Mouse (Mus musculus) heart, embryonic 13.5 days (tissue): Measurements from ENCODE around the gene Ptprj. TPM values are rescaled to one million over a fixed set of nuclear protein-coding genes. Genes with fewer than 3 reads are reported as not detected.
"Not testable (repeated sequence)": the region's sequence is repeated elsewhere in the genome, so short reads cannot be mapped to it uniquely, and the experiment has no call there.

ENCODE experiments used
- ATAC-seq: fragments of 200-750 bp; cut with Nextera tagmentation; 2 replicates; pipeline ENCODE4 v1.8.0; 2017; ENCODE audit warnings: moderate TSS enrichment; ENCODE audit not compliant: insufficient number of reproducible peaks, low FRiP score, low TSS enrichment; ENCODE audit errors: extremely low read depth
- H3K27ac ChIP-seq: fragments of 300-500 bp; sonication (generic); replicated peaks from 2 replicates; pipeline ENCODE4 v1.5.1; 2015; ENCODE audit warnings: moderate library complexity, mild to moderate bottlenecking, inconsistent platforms
- H3K27me3 ChIP-seq: fragments of 300-500 bp; sonication (generic); replicated peaks from 2 replicates; pipeline ENCODE4 v1.6.1; 2015; ENCODE audit warnings: mild to moderate bottlenecking, inconsistent platforms
- H3K36me3 ChIP-seq: fragments of 300-500 bp; sonication (generic); 2 replicates; pipeline ENCODE4 v1.6.1; 2015; ENCODE audit warnings: mild to moderate bottlenecking, inconsistent platforms
- H3K4me1 ChIP-seq: fragments of 300-500 bp; sonication (generic); 2 replicates; pipeline ENCODE4 v1.6.1; 2015; ENCODE audit warnings: inconsistent platforms
- H3K4me2 ChIP-seq: fragments of 300-500 bp; sonication (generic); 2 replicates; pipeline ENCODE4 v1.6.1; 2015; ENCODE audit warnings: inconsistent platforms, mild to moderate bottlenecking, moderate library complexity
- H3K4me3 ChIP-seq: fragments of 300-500 bp; sonication (generic); 2 replicates; pipeline ENCODE4 v1.5.1; 2015; ENCODE audit warnings: moderate library complexity, mild to moderate bottlenecking, inconsistent platforms
- H3K9ac ChIP-seq: fragments of 300-500 bp; sonication (generic); 2 replicates; pipeline ENCODE4 v1.6.1; 2015; ENCODE audit warnings: inconsistent platforms, mild to moderate bottlenecking, moderate library complexity
- H3K9me3 ChIP-seq: fragments of 300-500 bp; sonication (generic); 2 replicates; pipeline ENCODE4 v1.6.1; 2016; ENCODE audit warnings: inconsistent platforms
- WGBS: fragments of 180-500 bp; shearing (Covaris S2); methylation state at CpG from one replicate; pipeline ENCODE4 v1.1.7; 2015; ENCODE audit warnings: mixed read lengths; 5-methylcytosine and 5-hydroxymethylcytosine counted together
- polyA plus RNA-seq: library from polyadenylated mRNA; unstranded; fragments of >200 nt; fragmentation: Nextera tagmentation; extraction: Ambion mirVana; gene quantifications from 2 replicates; pipeline ENCODE4 v1.2.1, GENCODE M21; 2015

The Ptprj gene
- polyA plus RNA-seq, 1 experiment from 2014 or later: 1.3 TPM

DNA sequence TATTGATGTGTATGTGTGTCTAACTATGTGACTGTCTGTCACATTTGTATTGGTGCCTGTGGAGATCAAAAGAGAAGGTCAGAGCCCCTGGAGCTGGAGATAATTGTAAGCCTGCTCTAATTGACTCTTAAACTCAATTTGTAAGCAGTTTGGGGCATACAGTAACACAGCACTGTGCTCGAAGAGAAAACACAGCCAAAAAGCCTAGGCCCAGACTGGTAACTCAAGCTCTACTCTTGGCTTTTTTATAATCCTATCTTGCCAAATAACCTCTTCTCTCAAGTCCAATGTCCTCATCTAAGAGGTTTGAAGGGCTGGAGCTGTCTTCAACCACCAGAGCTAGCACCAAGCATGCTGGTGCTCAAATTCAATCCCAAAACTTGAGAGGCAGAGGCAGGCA lies 3.5 kb downstream of the Ptprj start:
- H3K36me3 ChIP-seq: no peaks in the 10 kb centered on the region
- no peak overlapping the region for H3K27ac ChIP-seq
- H3K4me1 ChIP-seq: peaks cover 32% of the 10 kb centered on the region
- 49% methylated on average over 1 of the region's 1 CpGs for WGBS
- no peak overlapping the region for H3K4me2 ChIP-seq
- no peak overlapping the region for H3K4me3 ChIP-seq
- H3K27me3 ChIP-seq: peaks cover 12% of the 10 kb centered on the region; the same call in 1 of the 2 replicates
- ATAC-seq: no peak
- H3K9me3 ChIP-seq: no peaks in the 10 kb centered on the region
- H3K9ac ChIP-seq: no peak overlapping the region

DNA sequence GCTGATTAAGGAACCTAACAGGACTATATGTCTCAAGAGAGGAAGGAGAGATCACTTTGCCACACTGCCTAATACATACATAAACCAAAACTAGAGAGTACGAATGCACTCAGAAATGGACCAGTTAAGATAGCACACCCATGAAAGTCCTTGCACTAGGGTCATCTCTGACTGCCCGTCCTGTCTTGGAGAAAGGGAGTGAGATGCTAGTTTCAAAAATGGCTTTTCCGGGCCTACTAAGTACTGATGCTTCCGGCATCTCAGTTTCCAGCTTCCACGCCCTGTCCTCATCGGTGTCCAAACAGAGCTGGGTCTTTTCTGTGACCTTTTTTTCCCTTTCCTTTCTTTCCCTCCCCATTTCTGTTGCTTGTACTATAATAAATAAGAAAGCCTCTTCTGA lies 4.0 kb downstream of the Ptprj start:
- Histone ChIP-seq H3K36me3 (no peaks in the 10 kb centered on the region), H3K4me2 (no peak overlapping the region), H3K27ac (no peak overlapping the region), H3K9me3 (no peaks in the 10 kb centered on the region), H3K4me1 (peaks cover 32% of the 10 kb centered on the region), H3K9ac (no peak overlapping the region), H3K27me3 (peaks cover 12% of the 10 kb centered on the region; the same call in 1 of the 2 replicates), H3K4me3 (no peak overlapping the region)
- WGBS: 82% methylated on average over 6 of the region's 6 CpGs
- no peak for ATAC-seq

DNA sequence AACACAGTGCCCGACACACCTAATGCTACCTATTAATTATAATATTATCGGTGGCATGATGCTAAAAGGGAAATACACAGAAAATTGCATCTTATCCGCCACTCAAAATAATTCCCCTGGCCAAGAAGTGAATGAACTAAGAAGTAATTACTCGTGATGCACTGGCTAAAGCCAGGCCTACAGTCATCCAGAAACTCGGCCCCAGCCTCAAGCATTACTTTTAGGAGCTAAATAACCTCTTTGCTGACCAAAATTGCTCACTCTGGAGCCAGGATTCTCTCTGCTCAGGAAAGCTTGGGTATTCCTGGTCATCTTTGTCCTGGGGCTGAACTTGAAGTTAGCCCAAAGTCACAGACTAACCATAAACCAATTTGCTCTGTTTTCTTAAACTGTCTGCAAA lies 4.7 kb downstream of the Ptprj start:
- Histone ChIP-seq H3K4me1 (peaks cover 28% of the 10 kb centered on the region), H3K9me3 (no peaks in the 10 kb centered on the region), H3K9ac (no peak overlapping the region), H3K36me3 (no peaks in the 10 kb centered on the region), H3K27me3 (peaks cover 12% of the 10 kb centered on the region; the same call in 1 of the 2 replicates), H3K4me2 (no peak overlapping the region), H3K4me3 (no peak overlapping the region), H3K27ac (no peak overlapping the region)
- ATAC-seq: no peak
- WGBS: 74% methylated on average over 5 of the region's 5 CpGs

DNA sequence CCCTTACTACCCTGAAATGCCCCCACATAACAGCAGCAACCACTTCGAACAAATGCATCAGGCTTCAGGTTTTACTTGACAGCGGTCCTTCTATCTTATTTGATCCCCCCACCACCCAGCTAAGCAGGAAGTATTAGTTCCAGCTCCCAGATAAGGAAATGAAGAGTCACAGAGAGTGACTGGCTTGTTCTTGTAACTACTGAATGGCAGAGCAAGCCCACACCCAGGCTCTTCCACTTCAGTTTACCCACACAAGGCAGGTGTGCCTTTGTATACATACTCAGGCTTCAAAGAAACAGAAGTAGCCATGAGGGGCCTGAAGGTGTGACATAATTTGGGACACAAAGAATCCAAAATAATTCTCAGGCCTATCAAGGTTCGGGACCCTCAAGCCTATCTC lies 5.3 kb downstream of the Ptprj start:
- Histone ChIP-seq H3K27ac (no peak overlapping the region), H3K9me3 (no peaks in the 10 kb centered on the region), H3K9ac (no peak overlapping the region), H3K36me3 (no peaks in the 10 kb centered on the region), H3K4me1 (peaks cover 34% of the 10 kb centered on the region), H3K27me3 (peaks cover 12% of the 10 kb centered on the region; the same call in 1 of the 2 replicates), H3K4me3 (no peak overlapping the region), H3K4me2 (no peak overlapping the region)
- no peak for ATAC-seq
- WGBS: 41% methylated on average over 3 of the region's 3 CpGs

DNA sequence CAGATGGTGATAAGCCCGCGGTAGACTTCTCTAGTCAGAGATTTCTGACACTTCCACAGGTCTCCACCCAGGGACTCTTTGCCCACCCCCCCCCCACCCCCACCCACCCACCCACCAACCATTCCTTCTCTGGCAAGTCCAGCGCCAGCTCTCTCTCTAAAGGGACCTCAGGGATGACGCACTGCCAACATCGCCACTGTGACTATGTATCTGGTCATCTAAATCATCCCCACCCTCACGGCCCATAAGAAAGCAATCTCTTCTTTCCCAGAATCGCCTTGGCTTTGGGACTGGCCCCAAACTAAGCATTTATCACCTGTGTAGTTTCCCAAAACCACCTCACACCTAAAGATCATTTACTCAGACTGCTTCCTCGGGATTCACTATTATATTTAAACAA lies 5.9 kb downstream of the Ptprj start:
- ATAC-seq: no peak
- Histone ChIP-seq H3K4me2 (peak overlapping the region; percentile 59), H3K9ac (peak overlapping the region; percentile 38; the same call in 1 of the 2 replicates)

DNA sequence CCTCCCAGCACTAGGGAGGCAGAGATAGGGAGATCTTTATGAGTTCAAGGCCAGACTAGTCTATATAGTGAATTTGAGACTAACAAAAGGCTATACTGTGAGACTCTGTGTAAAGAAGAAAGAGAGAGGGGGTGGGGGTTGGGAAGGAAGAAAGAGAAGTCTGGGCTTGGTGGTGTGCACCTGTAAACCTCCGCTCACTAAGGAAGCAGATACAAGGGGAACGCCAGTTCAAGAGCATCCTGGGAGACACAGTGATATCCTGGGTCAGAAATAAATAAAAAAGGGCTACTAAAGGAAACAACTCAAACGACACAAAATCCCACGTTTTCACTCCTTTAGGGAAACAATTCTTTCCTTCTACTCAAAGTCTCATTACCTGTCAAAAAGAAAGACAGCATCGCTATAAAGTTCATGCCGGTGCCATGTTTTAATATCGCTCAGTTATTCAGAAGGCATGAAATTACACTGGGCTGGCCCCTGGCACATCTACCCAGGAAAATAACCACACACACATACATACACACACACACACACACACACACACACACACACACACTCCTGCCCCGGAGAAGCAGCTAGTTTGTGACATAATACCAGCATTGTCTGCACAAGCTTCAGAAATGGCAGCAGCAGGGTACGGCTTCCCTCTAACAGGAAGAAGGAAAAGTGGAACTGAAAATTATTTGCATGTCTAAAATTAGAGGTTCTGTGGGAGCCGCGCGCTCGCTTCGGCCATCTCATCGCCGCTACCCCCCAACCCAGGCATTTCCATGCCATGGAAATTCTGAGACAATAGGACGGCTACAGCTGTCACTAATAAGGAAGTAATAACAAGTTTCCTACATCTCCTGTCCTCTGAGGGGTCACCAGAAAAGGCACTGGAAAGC lies 6.6 kb downstream of the Ptprj start:
- Histone ChIP-seq H3K36me3 (no peaks in the 10 kb centered on the region), H3K4me2 (peak overlapping the region; percentile 59), H3K9ac (peak overlapping the region; percentile 38; the same call in 1 of the 2 replicates), H3K27me3 (peaks cover 12% of the 10 kb centered on the region; the same call in 1 of the 2 replicates), H3K27ac (0 out of 2 replicates have a peak overlapping the region, but pooled peaks have one; percentile 0), H3K4me1 (peaks cover 28% of the 10 kb centered on the region), H3K4me3 (peak overlapping the region; percentile 25), H3K9me3 (no peaks in the 10 kb centered on the region)
- no peak for ATAC-seq
- WGBS: 53% methylated on average over 17 of the region's 17 CpGs

More for the DNA sequence above, 5.9 kb downstream of the Ptprj start:
- Histone ChIP-seq H3K36me3 (no peaks in the 10 kb centered on the region), H3K4me1 (peaks cover 33% of the 10 kb centered on the region), H3K27me3 (peaks cover 12% of the 10 kb centered on the region; the same call in 1 of the 2 replicates), H3K9me3 (no peaks in the 10 kb centered on the region), H3K4me3 (peak overlapping the region; percentile 25), H3K27ac (no peak overlapping the region)
- 57% methylated on average over 8 of the region's 8 CpGs for WGBS

DNA sequence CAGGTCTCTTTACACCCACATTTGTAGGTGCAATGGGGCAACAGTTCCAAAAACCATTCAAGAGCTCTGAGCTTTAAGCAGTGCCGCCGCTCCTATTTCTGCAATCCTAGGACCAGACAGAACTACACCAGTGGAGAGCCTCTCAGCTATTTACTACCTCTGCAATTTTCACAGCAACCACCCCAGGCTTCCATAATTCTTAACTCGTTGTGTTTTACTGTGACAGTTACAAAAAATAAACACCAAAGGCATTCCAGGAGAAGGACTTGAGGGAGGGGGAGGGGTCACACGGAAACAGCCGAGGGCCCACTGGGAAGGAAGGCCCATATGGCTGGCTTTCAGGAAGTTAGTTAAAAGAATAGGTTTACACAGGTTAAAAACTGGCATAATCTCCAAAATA lies 8.3 kb downstream of the Ptprj start:
- Histone ChIP-seq H3K4me1 (peaks cover 31% of the 10 kb centered on the region), H3K9ac (no peak overlapping the region), H3K4me3 (no peak overlapping the region), H3K27me3 (no peaks in the 10 kb centered on the region), H3K27ac (no peak overlapping the region), H3K9me3 (no peaks in the 10 kb centered on the region), H3K36me3 (no peaks in the 10 kb centered on the region), H3K4me2 (no peak overlapping the region)
- ATAC-seq: no peak
- 52% methylated on average over 5 of the region's 5 CpGs for WGBS

DNA sequence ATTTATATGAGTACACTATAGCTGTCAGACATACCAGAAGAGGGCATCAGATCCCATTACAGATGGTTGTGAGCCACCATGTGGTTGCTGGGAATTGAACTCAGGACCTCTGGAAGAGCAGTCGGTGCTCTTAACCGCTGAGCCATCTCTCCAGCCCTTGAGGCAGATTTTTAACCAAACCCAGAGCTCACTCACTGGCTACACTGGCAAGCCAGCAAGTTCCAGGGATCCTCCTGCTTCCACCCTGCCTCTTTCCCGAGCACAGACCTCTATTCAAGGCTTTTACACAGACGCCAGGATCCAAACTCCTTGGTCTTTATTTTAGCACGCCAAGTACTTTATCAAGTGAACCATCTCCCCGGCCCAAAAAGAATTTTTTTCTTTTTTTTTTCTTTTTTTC lies 9.0 kb downstream of the Ptprj start:
- not testable (repeated sequence) for H3K9ac ChIP-seq, H3K27me3 ChIP-seq, H3K27ac ChIP-seq, H3K36me3 ChIP-seq, ATAC-seq, H3K4me2 ChIP-seq, H3K9me3 ChIP-seq, H3K4me3 ChIP-seq
- 87% methylated on average over 6 of the region's 6 CpGs for WGBS
- H3K4me1 ChIP-seq: peaks cover 38% of the 10 kb centered on the region

DNA sequence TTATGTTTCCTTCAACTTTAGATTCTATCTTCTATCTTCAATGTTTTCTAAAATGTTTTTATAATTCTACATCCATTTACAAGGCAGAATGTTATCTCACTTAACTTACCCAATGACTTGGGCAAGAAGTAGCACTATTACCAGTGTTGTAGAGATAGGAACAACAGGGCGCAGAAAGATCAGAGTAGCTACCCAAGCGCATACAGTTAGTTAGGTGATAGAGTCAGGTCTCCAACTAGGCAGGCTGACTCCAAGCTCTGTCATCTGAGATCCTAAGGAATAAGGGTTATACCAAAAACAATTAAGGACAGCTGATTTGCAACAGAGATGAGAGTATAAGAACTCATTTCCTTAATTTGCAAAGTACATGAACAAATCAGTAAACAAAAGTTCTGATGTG lies 9.6 kb downstream of the Ptprj start:
- ATAC-seq: no peak
- Histone ChIP-seq H3K4me3 (no peak overlapping the region), H3K9me3 (no peaks in the 10 kb centered on the region), H3K36me3 (no peaks in the 10 kb centered on the region), H3K27me3 (no peaks in the 10 kb centered on the region), H3K27ac (no peak overlapping the region), H3K4me2 (no peak overlapping the region), H3K9ac (no peak overlapping the region), H3K4me1 (peaks cover 43% of the 10 kb centered on the region)
- WGBS: 93% methylated on average over 2 of the region's 2 CpGs

DNA sequence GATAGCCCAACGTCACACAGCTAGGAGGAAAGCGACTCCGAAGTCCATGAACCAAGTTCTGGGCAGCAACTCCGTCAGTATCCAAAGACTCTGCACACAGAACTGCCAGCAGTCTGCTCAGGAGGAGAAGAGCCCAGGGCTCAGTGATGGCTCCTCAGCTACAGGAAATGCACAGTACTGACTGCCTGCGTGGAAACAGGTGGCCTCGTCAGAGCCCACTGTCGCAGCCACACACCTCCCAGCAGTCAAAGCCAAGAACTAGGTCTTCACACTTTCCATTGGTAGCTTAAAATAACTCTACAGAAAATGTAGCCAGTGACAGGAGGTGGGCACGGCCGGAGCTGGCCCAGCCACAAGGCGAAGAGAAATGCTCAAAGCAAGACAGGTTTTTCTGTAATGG lies 10.2 kb downstream of the Ptprj start:
- ATAC-seq: no peak
- H3K4me3 ChIP-seq: no peak overlapping the region
- H3K9me3 ChIP-seq: no peaks in the 10 kb centered on the region
- H3K9ac ChIP-seq: no peak overlapping the region
- no peak overlapping the region for H3K27ac ChIP-seq
- peak overlapping the region; percentile 24; the same call in 1 of the 2 replicates for H3K4me2 ChIP-seq
- 58% methylated on average over 10 of the region's 10 CpGs for WGBS
- peaks cover 47% of the 10 kb centered on the region for H3K4me1 ChIP-seq
- H3K27me3 ChIP-seq: no peaks in the 10 kb centered on the region
- no peaks in the 10 kb centered on the region for H3K36me3 ChIP-seq

DNA sequence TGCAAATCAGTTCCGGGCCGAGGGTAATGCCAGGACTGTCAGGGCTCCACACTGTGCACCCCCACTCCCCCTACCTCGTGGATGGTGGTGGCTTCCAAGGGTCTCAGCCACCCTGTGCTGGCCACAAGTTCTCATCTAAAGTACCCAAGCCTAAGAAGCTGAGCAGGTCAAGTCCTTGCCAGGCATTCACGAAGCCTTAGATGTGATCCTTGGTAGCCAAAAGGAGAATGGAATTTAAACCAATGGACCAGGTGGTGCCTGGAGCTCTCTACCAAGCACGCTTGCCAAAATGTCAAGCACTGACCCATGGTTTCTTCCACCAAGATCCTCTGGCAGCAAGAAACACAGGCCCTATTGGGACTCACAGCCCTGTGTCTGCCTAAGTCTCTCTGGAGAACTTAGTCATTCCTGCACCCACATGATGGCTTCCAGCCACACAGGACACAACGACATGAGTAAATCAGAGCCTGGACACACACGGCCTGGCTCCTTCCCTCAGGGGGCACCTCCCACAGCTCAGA lies 11.4 kb downstream of the Ptprj start:
- Histone ChIP-seq H3K4me3 (no peak overlapping the region), H3K27me3 (no peaks in the 10 kb centered on the region), H3K36me3 (no peaks in the 10 kb centered on the region), H3K4me2 (no peak overlapping the region), H3K9me3 (no peaks in the 10 kb centered on the region), H3K4me1 (peaks cover 40% of the 10 kb centered on the region), H3K9ac (no peak overlapping the region), H3K27ac (no peak overlapping the region)
- 85% methylated on average over 7 of the region's 7 CpGs for WGBS
- no peak for ATAC-seq
